Mouse (Mus musculus) embryo, embryonic 10 days (tissue): ENCODE results near the gene Gm4565.
"Not testable (repeated sequence)": the region's sequence is repeated elsewhere in the genome, so short reads cannot be mapped to it uniquely, and the experiment has no call there.

Experiments
- DNase-seq: peaks from one replicate; pipeline ENCODE4 v3.0.0-alpha.2; 2015; ENCODE audit warnings: low spot score

Gm4565 gene

GRCm38 (mm10) chr7:22588027-22588426 is at the start of gene Gm4565:
Gene Gm4565 (minus strand): TSS chr7:22588127.
- DNase-seq: not testable (repeated sequence)

GRCm38 (mm10) chr7:22565243-22565642 is 22.7 kb downstream of the Gm4565 start, which contains the start of gene Gm4201:
Gene Gm4201 (minus strand): TSS chr7:22565343.
- not testable (repeated sequence) for DNase-seq

- DNase-seq: not testable (repeated sequence)
Measured at GRCm38 (mm10) chr7:22534787-22535186, 53.1 kb downstream of the Gm4565 start, which contains the start of gene Gm8677. Gene Gm8677 (minus strand): TSS chr7:22534887.
